Mouse (Mus musculus): ENCODE data around the gene Ston1. TPM values are rescaled to one million over a fixed set of nuclear protein-coding genes. Genes with fewer than 3 reads are reported as not detected.

Gene Ston1
- total RNA-seq, 2 experiments from 2014 or later, result 28.7 to 41.5 TPM

- DNase-seq, result no peak
Observed at GRCm38 (mm10) chr17:88675310-88676309, 78.1 kb downstream of the Ston1 start.

GRCm38 (mm10) chr17:88688226-88688625 is 90.7 kb downstream of the Ston1 start:
- no peak for DNase-seq

- DNase-seq, result no peak
Observed at GRCm38 (mm10) chr17:88696656-88697333, 99.3 kb downstream of the Ston1 start.

GRCm38 (mm10) chr17:88700901-88701300 is 103.4 kb downstream of the Ston1 start:
- DNase-seq, result no peak

- DNase-seq, result no peak
Observed at GRCm38 (mm10) chr17:88702345-88702744, 104.9 kb downstream of the Ston1 start.

GRCm38 (mm10) chr17:88703112-88703511 is 105.6 kb downstream of the Ston1 start:
- DNase-seq, result no peak

- DNase-seq, result no peak
Observed at GRCm38 (mm10) chr17:88706231-88706649, 108.8 kb downstream of the Ston1 start.

Other genes starting within 250 kb of the Ston1 start
- 10 to 100 TPM; 20.7 to 25.4 TPM for gene Foxn2, start 157.0 kb upstream of the Ston1 start, total RNA-seq (2021)
- 10 to 100 TPM; 39.7 to 64.5 TPM for gene Ppp1r21, start 67.6 kb upstream of the Ston1 start, total RNA-seq (2021)
- gene Gtf2a1l, start 71.0 kb downstream of the Ston1 start, total RNA-seq (2021), result not detected
- gene Lhcgr, start 194.3 kb downstream of the Ston1 start, total RNA-seq (2021), result not detected